In genomic region chr7:137913551-137914105, GRCm38 (mm10) we compare ENCODE assay signal across 10 mouse cellular contexts.
"Had no signal": no experiment of that assay in that cellular context is flagged by ENCODE, and none has a peak within 500 bp of the region (broad histone marks: within the 10 kb centered on the region; RNA-seq: fewer than 3 reads in every experiment).

No protein-coding gene starts in this region.

- H3K27me3 ChIP-seq: liver, embryonic 13.5 days had no signal

- H3K9me3 ChIP-seq: liver, embryonic 13.5 days had no signal

- H3K36me3 ChIP-seq: liver, embryonic 13.5 days had no signal

- DNase-seq: layer of hippocampus, adult 9-11 months; liver, embryonic 13.5 days; lung, adult 2 months; lung, postnatal 14 days; lung, postnatal 4 days; midbrain, embryonic 14.5 days; thymus, adult 18-20 months; thymus, postnatal 36 days had no signal

- H3K4me1 ChIP-seq: liver, embryonic 13.5 days had no signal

- H3K9ac ChIP-seq: liver, embryonic 13.5 days had no signal

- H3K27ac ChIP-seq: layer of hippocampus, adult 2 months; liver, embryonic 13.5 days had no signal

- H3K4me3 ChIP-seq: layer of hippocampus, adult 2 months; liver, embryonic 13.5 days had no signal

- H3K4me2 ChIP-seq: liver, embryonic 13.5 days; midbrain, embryonic 11.5 days had no signal
